Mouse (Mus musculus) MEL (cell line): Measurements from ENCODE around the gene Bbs12. TPM values are rescaled to one million over a fixed set of nuclear protein-coding genes. Genes with fewer than 3 reads are reported as not detected.
A peak's percentile ranks its signal among the peaks of the same experiment; 100 is the strongest.

Experiments used
- DNase-seq: peaks from one replicate; pipeline ENCODE4 v3.0.0; 2011; ENCODE audit warnings: low read depth, low spot score
- H3K27ac ChIP-seq: 2 replicates; pipeline ENCODE4 v1.5.1; 2012; ENCODE audit warnings: low read depth, mild to moderate bottlenecking, control low read depth, low read length, moderate library complexity; ENCODE audit not compliant: control insufficient read depth
- H3K27me3 ChIP-seq, 2 experiments: fragments of 150-350 bp in 1 of 2; sonication (generic) in 1 of 2; 2 replicates each; pipeline ENCODE4 v1.6.1; 2012; ENCODE audit warnings: low read length in 2 of 2, mild to moderate bottlenecking in 2 of 2, improper control_type of control experiment in 1 of 2, moderate library complexity in 1 of 2; ENCODE audit not compliant: insufficient read depth in 2 of 2, control insufficient read depth in 1 of 2
- H3K36me3 ChIP-seq, 2 experiments: 2 replicates each; pipeline ENCODE4 v1.6.1; 2012 to 2014; ENCODE audit warnings: low read length in 2 of 2, improper control_type of control experiment in 1 of 2, inconsistent platforms in 1 of 2, mild to moderate bottlenecking in 1 of 2; ENCODE audit not compliant: insufficient read depth in 2 of 2, control insufficient read depth in 1 of 2
- H3K4me1 ChIP-seq, 2 experiments: fragments of 150-350 bp in 1 of 2; sonication (generic) in 1 of 2; 2 replicates each; pipeline ENCODE4 v1.6.1; 2012; ENCODE audit warnings: low read length in 2 of 2, improper control_type of control experiment in 1 of 2, mild to moderate bottlenecking in 1 of 2; ENCODE audit not compliant: insufficient read depth in 2 of 2, control insufficient read depth in 1 of 2
- H3K4me3 ChIP-seq, 2 experiments: fragments of 150-350 bp in 1 of 2; sonication (generic) in 1 of 2; 2 replicates each; pipeline ENCODE4 v1.5.1; 2012; ENCODE audit warnings: low read depth in 2 of 2, low read length in 2 of 2, mild to moderate bottlenecking in 2 of 2, moderate library complexity in 2 of 2, control low read depth in 1 of 2, improper control_type of control experiment in 1 of 2; ENCODE audit not compliant: control insufficient read depth in 1 of 2, insufficient read depth in 1 of 2
- H3K79me2 ChIP-seq: 2 replicates; pipeline ENCODE4 v1.6.1; 2012; ENCODE audit warnings: mild to moderate bottlenecking, low read length, moderate library complexity; ENCODE audit not compliant: control insufficient read depth, poor library complexity, insufficient read depth
- H3K9ac ChIP-seq: 2 replicates; pipeline ENCODE4 v1.6.1; 2012; ENCODE audit warnings: low read depth, mild to moderate bottlenecking, control low read depth, low read length, moderate library complexity; ENCODE audit not compliant: control insufficient read depth, poor library complexity, severe bottlenecking
- H3K9me3 ChIP-seq: fragments of 150-350 bp; sonication (generic); replicated peaks from 2 replicates; pipeline ENCODE4 v1.6.1; 2012; ENCODE audit warnings: mild to moderate bottlenecking, low read length, improper control_type of control experiment, moderate library complexity; ENCODE audit not compliant: insufficient read depth
- CTCF ChIP-seq, 3 experiments: IDR thresholded peaks in 2 of 3; conservative IDR thresholded peaks in 1 of 3; 2 replicates each; pipeline ENCODE4 v1.5.1; 2011 to 2012; ENCODE audit warnings: low read length in 3 of 3, low read depth in 2 of 3, mild to moderate bottlenecking in 2 of 3, improper control_type of control experiment in 1 of 3, inconsistent platforms in 1 of 3, mixed read lengths in 1 of 3, moderate library complexity in 1 of 3; ENCODE audit not compliant: control insufficient read depth in 1 of 3, insufficient read depth in 1 of 3, poor library complexity in 1 of 3, severe bottlenecking in 1 of 3
- ELF1 ChIP-seq: IDR thresholded peaks from 2 replicates; pipeline ENCODE4 v1.6.1; 2014; ENCODE audit warnings: low read depth, mild to moderate bottlenecking, inconsistent platforms, low read length, improper control_type of control experiment, moderate library complexity
- EP300 ChIP-seq, 2 experiments: IDR thresholded peaks; 2 replicates each; pipeline ENCODE4 v1.6.1; 2011; ENCODE audit warnings: improper control_type of control experiment in 2 of 2, low read length in 2 of 2, low read depth in 1 of 2, mild to moderate bottlenecking in 1 of 2
- ETS1 ChIP-seq: IDR thresholded peaks from 2 replicates; pipeline ENCODE4 v1.6.1; 2012; ENCODE audit warnings: low read depth, mild to moderate bottlenecking, inconsistent platforms, low read length, improper control_type of control experiment, moderate library complexity
- GABPA ChIP-seq: IDR thresholded peaks from 2 replicates; pipeline ENCODE4 v1.6.1; 2012; ENCODE audit warnings: low read depth, mild to moderate bottlenecking, inconsistent platforms, low read length, improper control_type of control experiment, moderate library complexity
- GATA1 ChIP-seq: IDR thresholded peaks from 2 replicates; pipeline ENCODE4 v1.6.1; 2011; ENCODE audit warnings: low read depth, low read length, improper control_type of control experiment
- HCFC1 ChIP-seq: IDR thresholded peaks from 2 replicates; pipeline ENCODE4 v1.6.1; 2012; ENCODE audit warnings: low read depth, mild to moderate bottlenecking, inconsistent platforms, low read length, improper control_type of control experiment, moderate library complexity
- JUND ChIP-seq: IDR thresholded peaks from 2 replicates; pipeline ENCODE4 v1.6.1; 2011; ENCODE audit warnings: low read depth, mild to moderate bottlenecking, improper control_type of control experiment, low read length
- KAT2A ChIP-seq: conservative IDR thresholded peaks from 2 replicates; pipeline ENCODE4 v1.6.1; 2012; ENCODE audit warnings: low read depth, low read length, improper control_type of control experiment, inconsistent platforms
- MAX ChIP-seq: IDR thresholded peaks from 2 replicates; pipeline ENCODE4 v1.6.1; 2011; ENCODE audit warnings: low read length, improper control_type of control experiment
- MXI1 ChIP-seq: IDR thresholded peaks from 2 replicates; pipeline ENCODE4 v1.6.1; 2011; ENCODE audit warnings: mild to moderate bottlenecking, low read depth, low read length, improper control_type of control experiment
- NELFE ChIP-seq: IDR thresholded peaks from 2 replicates; pipeline ENCODE4 v1.6.1; 2011; ENCODE audit warnings: low read depth, low read length, improper control_type of control experiment
- NRF1 ChIP-seq: IDR thresholded peaks from 2 replicates; pipeline ENCODE4 v1.6.1; 2014; ENCODE audit warnings: low read depth, mild to moderate bottlenecking, inconsistent platforms, low read length, improper control_type of control experiment, moderate library complexity; ENCODE audit not compliant: poor library complexity, insufficient read depth, severe bottlenecking
- POLR2A ChIP-seq, 2 experiments: IDR thresholded peaks; 2 replicates each; pipeline ENCODE4 v1.6.1; 2011 to 2012; ENCODE audit warnings: low read length in 2 of 2, mild to moderate bottlenecking in 2 of 2, control low read depth in 1 of 2, improper control_type of control experiment in 1 of 2, low read depth in 1 of 2, moderate library complexity in 1 of 2; ENCODE audit not compliant: control insufficient read depth in 1 of 2, insufficient read depth in 1 of 2, poor library complexity in 1 of 2
- POLR2AphosphoS2 ChIP-seq: IDR thresholded peaks from 2 replicates; pipeline ENCODE4 v1.6.1; 2011; ENCODE audit warnings: low read length, improper control_type of control experiment
- RCOR1 ChIP-seq: IDR thresholded peaks from 2 replicates; pipeline ENCODE4 v1.6.1; 2012; ENCODE audit warnings: low read depth, mild to moderate bottlenecking, inconsistent platforms, low read length, improper control_type of control experiment
- SIN3A ChIP-seq: IDR thresholded peaks from 2 replicates; pipeline ENCODE4 v1.6.1; 2012; ENCODE audit warnings: low read length, improper control_type of control experiment, inconsistent platforms
- SMC3 ChIP-seq: IDR thresholded peaks from 2 replicates; pipeline ENCODE4 v1.6.1; 2011; ENCODE audit warnings: low read depth, low read length, improper control_type of control experiment
- TAL1 ChIP-seq: IDR thresholded peaks from 2 replicates; pipeline ENCODE4 v1.6.1; 2012; ENCODE audit warnings: mild to moderate bottlenecking, inconsistent platforms, low read length, moderate library complexity, mixed read lengths
- TBP ChIP-seq: IDR thresholded peaks from 2 replicates; pipeline ENCODE4 v1.8.0; 2011; ENCODE audit warnings: low read depth, low read length, improper control_type of control experiment
- TCF12 ChIP-seq: IDR thresholded peaks from 2 replicates; pipeline ENCODE4 v1.6.1; 2014; ENCODE audit warnings: low read depth, mild to moderate bottlenecking, inconsistent platforms, low read length, improper control_type of control experiment, moderate library complexity
- USF1 ChIP-seq: IDR thresholded peaks from 2 replicates; pipeline ENCODE4 v1.6.1; 2014; ENCODE audit warnings: low read depth, mild to moderate bottlenecking, inconsistent platforms, low read length, improper control_type of control experiment, moderate library complexity
- ZMIZ1 ChIP-seq: IDR thresholded peaks from 2 replicates; pipeline ENCODE4 v1.6.1; 2012; ENCODE audit warnings: low read depth, mild to moderate bottlenecking, inconsistent platforms, low read length, improper control_type of control experiment, moderate library complexity
- ZNF384 ChIP-seq: IDR thresholded peaks from 2 replicates; pipeline ENCODE4 v1.6.1; 2012; ENCODE audit warnings: low read depth, mild to moderate bottlenecking, inconsistent platforms, low read length, improper control_type of control experiment
- polyA plus RNA-seq, 2 experiments: library from polyadenylated mRNA; stranded (reverse) in 1 of 2; unstranded in 1 of 2; fragments of >175 nt in 1 of 2; fragments of >200 nt in 1 of 2; gene quantifications; 2 replicates each; pipeline versions ENCODE4 v1.2.1 to v1.2.4; 2012; ENCODE audit warnings: low replicate concordance in 2 of 2, low read depth in 1 of 2; ENCODE audit not compliant: insufficient read length in 2 of 2, insufficient read depth in 1 of 2, missing spikeins in 1 of 2
- total RNA-seq: library from RNA; depleted of rRNA; stranded (reverse); fragments of 300-350 nt; gene quantifications from 2 replicates; pipeline ENCODE4 v1.2.3, GENCODE M21; 2012

Bbs12 gene
- total and polyA plus RNA-seq, 3 experiments: 5.7 to 7.1 TPM; not detected in 1

DNA sequence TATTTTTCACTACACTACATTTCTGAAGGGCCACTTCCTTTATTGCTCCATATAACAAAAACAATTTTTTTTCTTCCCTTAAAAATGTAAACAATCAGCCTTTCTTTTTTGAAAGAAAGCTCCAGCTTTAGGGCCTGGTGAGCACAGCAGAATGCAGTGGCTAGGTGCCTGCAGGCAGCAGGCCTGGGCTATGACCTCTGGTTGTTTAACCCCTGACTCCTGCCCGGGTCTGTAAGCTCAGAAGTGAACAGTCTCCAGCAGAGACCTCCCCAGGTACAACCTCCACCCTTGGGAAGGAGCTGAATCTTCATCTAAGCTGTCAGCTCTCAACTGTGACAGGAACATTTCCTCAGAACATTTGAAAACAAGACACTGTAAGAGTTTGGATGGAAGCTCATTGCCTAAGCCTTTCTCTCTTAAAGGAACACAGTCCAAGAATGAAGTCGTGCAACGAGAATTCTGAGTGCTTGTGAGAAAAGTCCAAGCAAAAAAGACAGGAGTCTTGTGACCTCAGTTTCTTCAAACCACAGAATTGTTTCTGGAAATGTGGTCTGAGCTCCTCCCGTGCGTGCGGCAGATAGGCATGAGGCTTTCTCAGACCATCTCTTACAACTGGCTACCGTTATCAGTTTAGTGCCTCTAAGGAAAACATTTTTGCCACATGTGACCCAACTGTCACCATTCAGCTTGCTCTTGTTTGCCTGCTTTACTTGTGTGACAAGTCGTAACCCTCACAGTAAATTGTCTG lies 8.8 kb upstream of the Bbs12 start (continued):
- TF ChIP-seq JUND (no peak), POLR2A (IDR thresholded peaks at IDR 0.05; ENCODE audit: control insufficient read depth in 1 of 2, insufficient read depth in 1 of 2, low read depth in 1 of 2, low read length in 2 of 2, poor library complexity in 1 of 2) (0 out of 4 replicates have a peak, but pooled peaks of 1 of the 2 experiments have one; percentile 22), CTCF (IDR thresholded peaks at IDR 0.05 in 2 of 3, conservative IDR thresholded peaks at IDR 0.05 in 1 of 3; ENCODE audit: control insufficient read depth in 1 of 3, insufficient read depth in 1 of 3, low read depth in 2 of 3, low read length in 3 of 3, poor library complexity in 1 of 3, severe bottlenecking in 1 of 3) (no peak), USF1 (peak; percentile 88), HCFC1 (no peak), ZMIZ1 (no peak), GABPA (no peak), KAT2A (no peak), NRF1 (no peak), ELF1 (no peak), EP300 (IDR thresholded peaks at IDR 0.05; ENCODE audit: low read depth in 1 of 2, low read length in 2 of 2) (peak; percentile 73 to 92), TCF12 (peak; percentile 78), MAX (peak; percentile 77), POLR2AphosphoS2 (no peak)

DNA sequence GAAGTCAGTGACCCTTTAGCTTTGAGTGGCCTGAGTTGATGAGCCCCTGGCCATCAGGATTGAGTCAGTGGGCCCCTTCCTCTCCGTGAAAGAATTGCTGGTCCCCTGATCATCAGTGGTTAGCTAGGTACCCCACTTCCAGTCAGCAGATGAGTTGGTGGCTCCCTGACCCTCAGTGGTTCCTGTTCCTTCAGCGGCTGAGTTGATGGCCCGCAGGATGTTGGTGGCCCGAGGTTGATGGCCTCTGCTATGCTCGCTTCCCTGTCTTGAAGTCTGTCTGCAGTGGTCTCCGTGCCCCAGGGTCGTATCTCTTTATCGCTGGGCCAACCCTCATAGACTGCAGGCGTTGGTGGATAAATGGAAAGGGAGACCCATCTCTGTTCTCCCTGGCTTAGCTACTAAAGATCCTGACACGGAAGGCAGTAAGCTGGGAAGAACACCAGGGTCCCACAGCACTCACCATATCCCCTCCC lies 421 bp upstream of the Bbs12 start:
- Histone ChIP-seq H3K79me2 (peaks cover 6% of the 10 kb centered on the region; the same call in 1 of the 2 replicates), H3K27ac (peak overlapping the region; percentile 2; the same call in 1 of the 2 replicates), H3K36me3 (peaks cover 3 to 13% of the 10 kb centered on the region in 2 experiments; a peak in 3 of 4 replicates), H3K4me3 (peak overlapping the region; percentile 78 to 91), H3K27me3 (no peaks in the 10 kb centered on the region), H3K4me1 (peaks cover 10% of the 10 kb centered on the region in 2 experiments)
- DNase-seq: no peak
- no peak for TF ChIP-seq SMC3
- TF ChIP-seq TBP: 0 out of 2 replicates have a peak, but pooled peaks have one; percentile 5
- TF ChIP-seq, all 39 proteins: peak for 1
- Histone ChIP-seq H3K9me3 (no peaks in the 10 kb centered on the region), H3K9ac (peak overlapping the region; percentile 63)

DNA sequence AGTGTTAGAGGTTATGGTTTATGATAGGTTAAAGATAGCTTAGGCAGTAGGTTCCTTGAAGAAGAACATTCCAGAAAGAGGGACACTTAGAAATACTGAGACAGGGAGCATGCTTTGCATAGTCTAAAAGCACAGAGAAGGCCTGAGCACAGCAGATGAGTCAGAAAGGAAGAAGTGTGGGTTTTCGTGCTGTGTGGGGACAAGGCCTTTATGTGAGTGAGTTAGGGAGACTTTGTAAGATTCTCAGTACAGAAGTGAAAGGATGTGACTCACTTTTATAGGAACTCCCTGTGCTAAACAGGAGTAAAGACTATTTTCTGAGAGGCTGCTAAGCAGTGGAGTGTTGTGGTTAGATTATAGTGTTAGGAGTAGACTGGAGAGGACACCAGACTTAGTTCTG lies 1.0 kb downstream of the Bbs12 start:
- H3K4me3 ChIP-seq: peak overlapping the region; percentile 30 to 91

More for the DNA sequence above, 1.0 kb downstream of the Bbs12 start:
- Histone ChIP-seq H3K79me2 (peaks cover 6% of the 10 kb centered on the region; the same call in 1 of the 2 replicates), H3K9ac (peak overlapping the region; percentile 79), H3K36me3 (peaks cover 3 to 13% of the 10 kb centered on the region in 2 experiments; a peak in 3 of 4 replicates), H3K4me1 (peaks cover 10% of the 10 kb centered on the region in 2 experiments), H3K27ac (peak overlapping the region; percentile 62), H3K27me3 (no peaks in the 10 kb centered on the region), H3K9me3 (no peaks in the 10 kb centered on the region)
- peak; percentile 51 for TF ChIP-seq TAL1
- TF ChIP-seq JUND: 0 out of 2 replicates have a peak, but pooled peaks have one; percentile 44
- peak; percentile 28; the same call in 1 of the 2 replicates for TF ChIP-seq NELFE
- no peak for TF ChIP-seq RCOR1
- TF ChIP-seq EP300 (IDR thresholded peaks at IDR 0.05; ENCODE audit: low read depth in 1 of 2, low read length in 2 of 2): 0 out of 4 replicates have a peak, but pooled peaks of 1 of the 2 experiments have one; percentile 25
- 0 out of 2 replicates have a peak, but pooled peaks have one; percentile 21 for TF ChIP-seq ETS1
- TF ChIP-seq GATA1: peak; percentile 29; the same call in 1 of the 2 replicates
- TF ChIP-seq SIN3A: peak; percentile 24; the same call in 1 of the 2 replicates
- TF ChIP-seq TBP: 0 out of 2 replicates have a peak, but pooled peaks have one; percentile 27
- no peak for TF ChIP-seq ZNF384
- TF ChIP-seq MXI1: peak; percentile 38
- no peak for TF ChIP-seq CTCF (IDR thresholded peaks at IDR 0.05 in 2 of 3, conservative IDR thresholded peaks at IDR 0.05 in 1 of 3; ENCODE audit: control insufficient read depth in 1 of 3, insufficient read depth in 1 of 3, low read depth in 2 of 3, low read length in 3 of 3, poor library complexity in 1 of 3, severe bottlenecking in 1 of 3)
- peak; percentile 80 for DNase-seq
